Mouse (Mus musculus) liver, postnatal 0 days (tissue): ENCODE measurements at regions not wholly inside any gene's neighbourhood (a gene's known extent, or its start where the extent isn't known, plus 50 kb on each side); places are given as distances from the start of the nearest gene placed in this dataset.

ENCODE experiments used
- CTCF ChIP-seq: sonication (generic); IDR thresholded peaks from 2 replicates; pipeline ENCODE4 v1.5.1; 2016; ENCODE audit warnings: antibody characterized with exemption, low read depth
- EP300 ChIP-seq: IDR thresholded peaks from 2 replicates; pipeline ENCODE4 v1.6.1; 2016; ENCODE audit warnings: antibody characterized with exemption, low read depth, mild to moderate bottlenecking

GRCm38 (mm10) chr19:14789992-14790391, 192.1 kb upstream of the Tle4 start:
- TF ChIP-seq CTCF (no peak), EP300 (no peak)
